Mouse (Mus musculus) MEL (cell line): ENCODE measurements around the gene Fgfr2.

ENCODE experiments used
- E2F4 ChIP-seq: IDR thresholded peaks from 2 replicates; pipeline ENCODE4 v1.6.1; 2011; ENCODE audit warnings: low read depth, low read length, improper control_type of control experiment, borderline replicate concordance
- EP300 ChIP-seq, 2 experiments: IDR thresholded peaks; 2 replicates each; pipeline ENCODE4 v1.6.1; 2011; ENCODE audit warnings: improper control_type of control experiment in 2 of 2, low read length in 2 of 2, low read depth in 1 of 2, mild to moderate bottlenecking in 1 of 2
- KAT2A ChIP-seq: conservative IDR thresholded peaks from 2 replicates; pipeline ENCODE4 v1.6.1; 2012; ENCODE audit warnings: low read depth, low read length, improper control_type of control experiment, inconsistent platforms
- RCOR1 ChIP-seq: IDR thresholded peaks from 2 replicates; pipeline ENCODE4 v1.6.1; 2012; ENCODE audit warnings: low read depth, mild to moderate bottlenecking, inconsistent platforms, low read length, improper control_type of control experiment

- no peak for TF ChIP-seq E2F4
- TF ChIP-seq EP300 (IDR thresholded peaks at IDR 0.05; ENCODE audit: low read depth in 1 of 2, low read length in 2 of 2) = no peak
- TF ChIP-seq RCOR1 = no peak
- no peak for TF ChIP-seq KAT2A
Observed at GRCm38 (mm10) chr7:130473881-130474280, 2649.3 kb downstream of the Fgfr2 start.
